Mouse (Mus musculus) pancreas, adult 10 weeks (tissue): ENCODE measurements around the gene Trim15. TPM values are rescaled to one million over a fixed set of nuclear protein-coding genes. Genes with fewer than 3 reads are reported as not detected.

Experiments used
- polyA plus RNA-seq: library from polyadenylated mRNA; stranded (reverse); fragments of 350-450 nt; fragmentation: Illumina TruSeq; extraction: RNeasy Lipid Tissue Mini Kit (QIAGEN cat#74804); gene quantifications from one replicate; pipeline ENCODE4 v1.2.3, GENCODE M21; 2015; ENCODE audit warnings: low read depth, low replicate concordance; ENCODE audit not compliant: insufficient read depth

The Trim15 gene
- polyA plus RNA-seq, result not detected

GRCm38 (mm10) chr17:36866719-36867527 is at the start of gene Trim15:
Gene Trim15, minus strand, starts transcription at chr17:36867210.

GRCm38 (mm10) chr17:36897552-36898205 is 30.7 kb upstream of the Trim15 start, which contains the start of gene Trim31:
Gene Trim31, plus strand, starts transcription at chr17:36898118.

GRCm38 (mm10) chr17:36890073-36890903 is 23.3 kb upstream of the Trim15 start, which contains the start of gene Trim40:
Gene Trim40, minus strand, starts transcription at chr17:36890123.

GRCm38 (mm10) chr17:36869284-36869954 is 2.4 kb upstream of the Trim15 start, which contains the start of gene Trim10:
Gene Trim10, plus strand, starts transcription at chr17:36869574.

GRCm38 (mm10) chr17:36836874-36837647 is 29.9 kb downstream of the Trim15 start, which contains the start of gene Trim26:
Gene Trim26, plus strand, starts transcription at chr17:36837134.

GRCm38 (mm10) chr17:36811871-36812270 is 55.1 kb downstream of the Trim15 start, which contains the start of gene H2-M10.6:
Gene H2-M10.6, plus strand, starts transcription at chr17:36812171.

Other genes starting within 250 kb of the Trim15 start
- gene H2-M9, start 224.5 kb downstream of the Trim15 start, polyA plus RNA-seq, result not detected
- not detected for gene H2-M1, start 195.0 kb downstream of the Trim15 start, polyA plus RNA-seq
- not detected for gene H2-M10.5, start 94.3 kb downstream of the Trim15 start, polyA plus RNA-seq
- gene H2-M10.6, start 55.0 kb downstream of the Trim15 start, polyA plus RNA-seq, result not detected
- 9.4 TPM for gene Trim26, start 30.1 kb downstream of the Trim15 start, polyA plus RNA-seq
- gene Trim10, start 2.4 kb upstream of the Trim15 start, polyA plus RNA-seq, result not detected
- not detected for gene Trim40, start 22.9 kb upstream of the Trim15 start, polyA plus RNA-seq
- gene Trim31, start 30.9 kb upstream of the Trim15 start, polyA plus RNA-seq, result not detected
- gene Rnf39, start 75.7 kb upstream of the Trim15 start, polyA plus RNA-seq, result 2.1 TPM
- gene Ppp1r11, start 84.5 kb upstream of the Trim15 start, polyA plus RNA-seq, result 11.8 TPM
- gene Znrd1, start 91.3 kb upstream of the Trim15 start, polyA plus RNA-seq, result 20.8 TPM
- gene Znrd1as, start 91.4 kb upstream of the Trim15 start, polyA plus RNA-seq, result 2.8 TPM
- not detected for gene 2410137M14Rik, start 114.0 kb upstream of the Trim15 start, polyA plus RNA-seq
- gene H2-M5, start 122.3 kb upstream of the Trim15 start, polyA plus RNA-seq, result not detected
- 3.3 TPM for gene Zfp57, start 134.0 kb upstream of the Trim15 start, polyA plus RNA-seq
- gene Mog, start 156.2 kb upstream of the Trim15 start, polyA plus RNA-seq, result not detected
- gene Gabbr1, start 178.8 kb upstream of the Trim15 start, polyA plus RNA-seq, result 12.4 TPM
- not detected for gene Olfr90, start 221.3 kb upstream of the Trim15 start, polyA plus RNA-seq
- not detected for gene Olfr91, start 231.1 kb upstream of the Trim15 start, polyA plus RNA-seq